Mouse (Mus musculus) spleen, postnatal 4 days (tissue): ENCODE data around the gene Cldn12.

Experiments used
- DNase-seq, 2 experiments: peaks; one replicate each; pipeline ENCODE4 v3.0.0; 2022; ENCODE audit warnings: low spot score in 2 of 2

The Cldn12 gene

GRCm38 (mm10) chr5:5514196-5515076, at the start of gene Cldn12:
Cldn12 (minus strand) TSS chr5:5514958.
- peak; percentile 64 to 79 for DNase-seq

GRCm38 (mm10) chr5:5562435-5562834, 47.7 kb upstream of the Cldn12 start:
- DNase-seq: no peak

GRCm38 (mm10) chr5:5561041-5561706, 46.4 kb upstream of the Cldn12 start:
- no peak for DNase-seq

- no peak for DNase-seq
These were observed 45.0 kb upstream of the Cldn12 start for GRCm38 (mm10) chr5:5559798-5560197.

GRCm38 (mm10) chr5:5559079-5559740, 44.5 kb upstream of the Cldn12 start, which contains the start of gene Gtpbp10:
Gtpbp10 (minus strand) TSS chr5:5559538.
- peak; percentile 87 to 94 for DNase-seq

- DNase-seq: no peak
These were observed 36.4 kb upstream of the Cldn12 start for GRCm38 (mm10) chr5:5551110-5551509.

- no peak for DNase-seq
These were observed 25.6 kb upstream of the Cldn12 start for GRCm38 (mm10) chr5:5540385-5540784.

GRCm38 (mm10) chr5:5539771-5540170, 25.0 kb upstream of the Cldn12 start:
- no peak for DNase-seq

GRCm38 (mm10) chr5:5536131-5536530, 21.4 kb upstream of the Cldn12 start:
- DNase-seq: no peak

- DNase-seq: no peak
These were observed 19.1 kb upstream of the Cldn12 start for GRCm38 (mm10) chr5:5533656-5534420.

- no peak for DNase-seq
These were observed 653 bp upstream of the Cldn12 start for GRCm38 (mm10) chr5:5515411-5515810.

GRCm38 (mm10) chr5:5511401-5511800, 3.4 kb downstream of the Cldn12 start:
- no peak for DNase-seq

GRCm38 (mm10) chr5:5510989-5511388, 3.8 kb downstream of the Cldn12 start:
- DNase-seq: no peak

GRCm38 (mm10) chr5:5510304-5510887, 4.4 kb downstream of the Cldn12 start:
- DNase-seq: no peak

- no peak for DNase-seq
These were observed 6.5 kb downstream of the Cldn12 start for GRCm38 (mm10) chr5:5508231-5508630.

GRCm38 (mm10) chr5:5507701-5508225, 7.0 kb downstream of the Cldn12 start:
- DNase-seq: peak in 1 of 2 experiments; percentile 21

- DNase-seq: no peak
These were observed 10.3 kb downstream of the Cldn12 start for GRCm38 (mm10) chr5:5504456-5504855.

GRCm38 (mm10) chr5:5503381-5503780, 11.4 kb downstream of the Cldn12 start:
- DNase-seq: no peak

- DNase-seq: no peak
These were observed 13.2 kb downstream of the Cldn12 start for GRCm38 (mm10) chr5:5501583-5501982.

GRCm38 (mm10) chr5:5496393-5496792, 18.4 kb downstream of the Cldn12 start:
- no peak for DNase-seq

- no peak for DNase-seq
These were observed 19.7 kb downstream of the Cldn12 start for GRCm38 (mm10) chr5:5495042-5495441.
